Comparison of ENCODE assay signal across 8 mouse cellular contexts in the genomic region with DNA sequence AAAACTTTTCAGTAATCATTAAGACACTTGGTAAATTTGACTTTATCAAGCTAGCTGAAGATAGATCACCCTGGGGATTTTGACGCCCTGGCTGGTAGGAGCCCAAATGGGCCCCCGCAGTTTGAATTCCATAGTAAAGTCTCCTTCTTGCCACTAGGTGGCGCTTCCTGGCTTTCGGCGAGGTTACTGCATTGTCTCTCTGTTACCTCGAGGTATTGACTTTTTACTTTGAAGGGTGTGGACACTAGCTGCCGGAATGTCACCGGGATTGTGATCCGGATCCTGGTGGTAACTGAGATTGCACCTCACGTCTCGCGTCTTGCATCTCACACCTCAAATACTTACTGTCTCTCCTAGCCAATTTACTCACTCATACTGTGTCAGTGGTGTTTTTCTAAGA. TPM values are rescaled to one million over a fixed set of nuclear protein-coding genes. Genes with fewer than 3 reads are reported as not detected.
DNase-seq lines count a peak whose midpoint lies in the region; ATAC-seq and TF ChIP-seq lines count a peak whose summit lies in the region.

No protein-coding gene starts in this region.

- H3K9me3 ChIP-seq in E14TG2a.4 (ENCODE audit: low read length) = no peaks in the 10 kb centered on the region
- H3K9me3 ChIP-seq in hindbrain, embryonic 16.5 days (ENCODE audit: control insufficient read depth, low read length) = no peaks in the 10 kb centered on the region
- no peaks in the 10 kb centered on the region for H3K9me3 ChIP-seq in liver, embryonic 11.5 days (ENCODE audit: control insufficient read depth, low read length)
- no peaks in the 10 kb centered on the region for H3K9me3 ChIP-seq in midbrain, postnatal 0 days (ENCODE audit: low read length)

- peak overlapping the region; percentile 37; the same call in 1 of the 2 replicates for H3K4me2 ChIP-seq in hindbrain, embryonic 16.5 days (ENCODE audit: low read length)
- no peak overlapping the region for H3K4me2 ChIP-seq in liver, embryonic 11.5 days
- H3K4me2 ChIP-seq in midbrain, postnatal 0 days (ENCODE audit: low read depth, low read length, poor library complexity, severe bottlenecking) = no peak overlapping the region

- H3K27ac ChIP-seq in gastrocnemius, adult 2 months = 0 out of 2 replicates have a peak overlapping the region, but pooled peaks have one; percentile 24
- no peak overlapping the region for H3K27ac ChIP-seq in hindbrain, embryonic 16.5 days (ENCODE audit: low read depth, low read length)
- H3K27ac ChIP-seq in liver, embryonic 11.5 days (ENCODE audit: low read depth, low read length) = no peak overlapping the region
- no peak overlapping the region for H3K27ac ChIP-seq in midbrain, postnatal 0 days (ENCODE audit: low read depth, low read length)

- intact Hi-C loops in gastrocnemius, adult 2 months (cut with DNase I) = loop anchor here (1.0 kb wide), 1 partner anchor 69 kb away; no protein-coding TSS in a partner anchor

- H3K36me3 ChIP-seq in E14TG2a.4 (ENCODE audit: insufficient read depth, low read length) = no peaks in the 10 kb centered on the region
- H3K36me3 ChIP-seq in hindbrain, embryonic 16.5 days (ENCODE audit: control insufficient read depth, insufficient read depth, low read length) = no peaks in the 10 kb centered on the region
- no peaks in the 10 kb centered on the region for H3K36me3 ChIP-seq in liver, embryonic 11.5 days (ENCODE audit: control insufficient read depth, insufficient read depth, low read length)
- no peaks in the 10 kb centered on the region for H3K36me3 ChIP-seq in midbrain, postnatal 0 days (ENCODE audit: insufficient read depth, low read length)

- peak; percentile 76 for DNase-seq in 3T3-L1 (ENCODE audit: low read depth, low spot score)
- peak; percentile 51 to 66 for DNase-seq in cerebellum, adult 18-20 months
- peak; percentile 63 for DNase-seq in gastrocnemius, adult 2 months
- DNase-seq in liver, embryonic 11.5 days (ENCODE audit: low spot score) = no peak
- peak; percentile 53 for DNase-seq in midbrain, postnatal 0 days (ENCODE audit: low spot score)
- peak; percentile 56 for DNase-seq in thymus, postnatal 25 days

- WGBS in hindbrain, embryonic 16.5 days = 7% methylated on average over 12 of the region's 12 CpGs
- WGBS in liver, embryonic 11.5 days = 3% methylated on average over 12 of the region's 12 CpGs
- 4% methylated on average over 12 of the region's 12 CpGs for WGBS in midbrain, postnatal 0 days

- H3K4me1 ChIP-seq in E14TG2a.4 (replicated peaks; ENCODE audit: low read depth, low read length) = peaks cover 59% of the 10 kb centered on the region
- no peaks in the 10 kb centered on the region for H3K4me1 ChIP-seq in hindbrain, embryonic 16.5 days (ENCODE audit: control insufficient read depth, insufficient read depth, low read depth, low read length)
- peaks cover 1% of the 10 kb centered on the region for H3K4me1 ChIP-seq in liver, embryonic 11.5 days (replicated peaks; ENCODE audit: control insufficient read depth, insufficient read depth, low read length)
- H3K4me1 ChIP-seq in midbrain, postnatal 0 days (ENCODE audit: insufficient read depth, low read length) = no peaks in the 10 kb centered on the region

- H3K27me3 ChIP-seq in E14TG2a.4 (ENCODE audit: insufficient read depth, low read length) = peaks cover 4% of the 10 kb centered on the region; the same call in 1 of the 2 replicates
- H3K27me3 ChIP-seq in hindbrain, embryonic 16.5 days (replicated peaks; ENCODE audit: control insufficient read depth, insufficient read depth, low read length) = no peaks in the 10 kb centered on the region
- H3K27me3 ChIP-seq in liver, embryonic 11.5 days (replicated peaks; ENCODE audit: control insufficient read depth, insufficient read depth, low read length) = no peaks in the 10 kb centered on the region
- H3K27me3 ChIP-seq in midbrain, postnatal 0 days (ENCODE audit: insufficient read depth, low read length) = no peaks in the 10 kb centered on the region

- peak; percentile 63; the same call in 1 of the 2 replicates for ATAC-seq in hindbrain, embryonic 16.5 days
- peak; percentile 74 for ATAC-seq in liver, embryonic 11.5 days (replicated peaks; ENCODE audit: low FRiP score)
- ATAC-seq in midbrain, postnatal 0 days (ENCODE audit: low FRiP score) = no peak

- no peak overlapping the region for H3K4me3 ChIP-seq in E14TG2a.4 (replicated peaks; ENCODE audit: low read length)
- H3K4me3 ChIP-seq in gastrocnemius, adult 2 months = no peak overlapping the region; the same call in 1 of the 2 replicates
- H3K4me3 ChIP-seq in hindbrain, embryonic 16.5 days (ENCODE audit: low read length) = no peak overlapping the region
- no peak overlapping the region for H3K4me3 ChIP-seq in liver, embryonic 11.5 days (ENCODE audit: low read depth, low read length)
- no peak overlapping the region for H3K4me3 ChIP-seq in midbrain, postnatal 0 days (ENCODE audit: low read depth, low read length)

- TF ChIP-seq CTCF in E14TG2a.4 (conservative IDR thresholded peaks at IDR 0.05; ENCODE audit: low read length) = peak; percentile 68
- peak; percentile 90 for TF ChIP-seq CTCF in gastrocnemius, adult 2 months (IDR thresholded peaks at IDR 0.05)
- TF ChIP-seq CTCF in midbrain, postnatal 0 days (IDR thresholded peaks at IDR 0.05) = peak; percentile 79

- no peak overlapping the region for H3K9ac ChIP-seq in hindbrain, embryonic 16.5 days (ENCODE audit: low read depth, low read length)
- H3K9ac ChIP-seq in liver, embryonic 11.5 days (ENCODE audit: low read depth, low read length) = no peak overlapping the region
- H3K9ac ChIP-seq in midbrain, postnatal 0 days (replicated peaks; ENCODE audit: low read length, poor library complexity, severe bottlenecking) = no peak overlapping the region

RNA-seq across cellular contexts. Expression of gene Slain2, which starts 22.6 kb away (rescaled TPM):
- 100 to 1,000 TPM; 113 TPM for total RNA-seq in gastrocnemius, adult 2 months (2021)
- polyA plus RNA-seq in hindbrain, embryonic 16.5 days (2015; fragmentation: Nextera tagmentation; extraction: Ambion mirVana) = 12.6 and 14.2 TPM in 2 replicates
- polyA plus RNA-seq in liver, embryonic 11.5 days (2014; fragmentation: Nextera tagmentation; extraction: Ambion mirVana) = 18.1 and 20.1 TPM in 2 replicates
- 42.2 and 46.2 TPM in 2 replicates for total RNA-seq in midbrain, postnatal 0 days (2014; rRNA removed)
- polyA plus RNA-seq in midbrain, postnatal 0 days (2015; fragmentation: Nextera tagmentation; extraction: Ambion mirVana) = 9.9 and 10.8 TPM in 2 replicates

RNA-seq across cellular contexts. Expression of gene Tec, which starts 23.3 kb away (rescaled TPM):
- 1 to 10 TPM; 1.2 to 1.4 TPM for total RNA-seq in gastrocnemius, adult 2 months (2021)
- polyA plus RNA-seq in hindbrain, embryonic 16.5 days (2015; fragmentation: Nextera tagmentation; extraction: Ambion mirVana) = 8.4 and 9.8 TPM in 2 replicates
- polyA plus RNA-seq in liver, embryonic 11.5 days (2014; fragmentation: Nextera tagmentation; extraction: Ambion mirVana) = 7.9 and 8.9 TPM in 2 replicates
- 3.9 and 5.4 TPM in 2 replicates for total RNA-seq in midbrain, postnatal 0 days (2014; rRNA removed)
- polyA plus RNA-seq in midbrain, postnatal 0 days (2015; fragmentation: Nextera tagmentation; extraction: Ambion mirVana) = 2.3 TPM in 2 replicates
